Mouse (Mus musculus) MEL-GATA-1-ER (cell line): ENCODE results near the gene Atp11c.

Source experiments
- DNase-seq: peaks from one replicate; pipeline ENCODE4 v3.0.0-alpha.2; 2012; ENCODE audit warnings: low read depth; ENCODE audit errors: extremely low read depth

The Atp11c gene

DNA sequence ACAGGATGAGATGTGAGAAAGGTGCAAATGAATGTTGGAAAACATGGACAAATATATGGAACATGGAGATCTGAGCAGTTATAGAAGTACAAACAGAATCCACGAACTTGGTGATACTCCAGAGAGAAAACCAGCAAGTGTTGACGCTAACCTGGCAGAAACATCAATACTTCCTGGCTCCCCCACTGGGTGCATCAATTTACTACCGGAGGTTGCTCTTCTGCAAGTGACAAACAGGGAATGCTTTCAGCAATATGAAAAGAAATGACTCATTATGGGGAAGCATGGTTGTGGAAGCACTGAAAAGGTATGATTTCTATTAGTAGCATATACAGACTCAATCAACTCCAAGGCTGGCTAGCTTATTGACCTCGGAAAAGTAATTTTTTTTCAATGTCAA is 198.2 kb downstream of the Atp11c start:
- DNase-seq = no peak

- DNase-seq = peak; percentile 39
Measured at GRCm38 (mm10) chrX:60386852-60387251, 205.6 kb downstream of the Atp11c start.

GRCm38 (mm10) chrX:60381711-60382110 is 210.8 kb downstream of the Atp11c start:
- no peak for DNase-seq

- DNase-seq = no peak
Measured at GRCm38 (mm10) chrX:60380386-60380785, 212.1 kb downstream of the Atp11c start.

DNA sequence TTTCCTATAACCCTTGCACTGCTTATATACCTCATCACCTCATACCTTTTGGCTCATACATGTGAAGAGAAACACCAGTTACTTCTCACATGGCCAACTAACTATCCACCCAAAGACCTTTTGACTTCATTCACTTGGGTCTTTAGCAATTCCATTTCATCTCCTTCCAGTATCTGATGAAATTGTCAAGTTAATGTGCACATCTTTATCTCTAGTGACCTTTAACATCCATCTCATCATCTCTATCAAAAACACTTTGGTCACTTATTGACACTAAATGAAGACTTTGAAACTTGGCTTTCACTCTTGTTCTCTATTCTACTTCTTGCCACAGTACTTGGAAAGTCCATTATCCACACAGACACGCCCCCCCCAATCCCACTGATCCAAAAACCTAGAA is 243.8 kb downstream of the Atp11c start:
- no peak for DNase-seq

- DNase-seq = no peak
Measured at GRCm38 (mm10) chrX:60345447-60345846, 247.1 kb downstream of the Atp11c start.

GRCm38 (mm10) chrX:60344991-60345390 is 247.5 kb downstream of the Atp11c start:
- DNase-seq = no peak

DNA sequence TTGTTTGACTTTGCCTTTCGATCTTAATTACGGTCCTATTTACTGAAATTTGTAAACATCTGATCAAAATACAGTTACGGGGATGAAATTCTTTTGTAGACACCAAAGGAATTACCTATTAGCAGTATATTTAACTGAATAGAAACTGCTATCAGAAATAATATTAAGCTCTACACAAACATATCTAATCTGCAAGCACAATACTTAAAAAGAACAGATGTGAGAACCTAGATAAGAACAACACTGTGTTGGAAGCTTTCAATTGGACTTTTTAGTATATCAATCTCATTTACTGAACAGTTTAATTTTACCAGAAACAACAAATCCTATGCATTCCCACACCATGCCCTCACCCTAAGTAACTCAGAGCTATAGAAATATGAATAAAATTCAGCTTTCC is 262.8 kb downstream of the Atp11c start:
- no peak for DNase-seq

DNA sequence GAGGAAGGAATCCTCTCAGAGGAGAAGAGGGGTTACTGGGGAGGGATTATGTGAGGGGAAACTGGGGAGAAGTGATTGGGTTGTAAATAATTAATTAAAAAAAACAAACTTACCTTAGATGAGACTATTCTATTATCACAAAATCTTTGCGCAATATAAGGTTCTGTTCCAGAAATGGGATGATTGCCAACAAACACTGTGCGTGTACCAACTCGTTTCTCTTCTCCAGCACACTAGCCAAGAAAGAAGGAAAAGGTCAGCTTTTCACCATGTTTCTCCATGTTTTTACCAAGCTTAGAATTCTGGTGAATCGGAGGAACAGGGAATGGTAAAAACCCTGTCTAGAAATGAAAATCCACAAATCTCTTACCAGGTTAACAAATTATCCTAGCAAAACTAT is 271.2 kb downstream of the Atp11c start:
- no peak for DNase-seq

DNA sequence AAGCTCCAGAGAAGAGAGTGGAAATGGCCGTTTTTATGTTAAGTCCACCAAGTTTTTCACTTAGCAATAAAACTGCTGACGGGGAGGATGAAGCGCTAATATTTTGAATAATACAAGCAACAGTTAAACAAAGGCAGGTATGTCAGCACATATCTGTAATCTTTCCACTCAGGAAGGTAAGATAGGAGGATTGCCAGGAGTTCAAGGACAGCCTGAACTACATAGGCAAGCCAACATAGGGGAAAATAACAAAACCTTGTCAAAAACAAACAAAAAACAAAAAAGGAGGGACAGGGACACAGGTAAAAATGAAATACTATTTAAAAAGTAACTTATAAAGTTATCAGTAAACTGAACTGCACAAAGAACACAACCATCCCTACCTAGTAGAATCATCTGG is 274.8 kb downstream of the Atp11c start:
- no peak for DNase-seq

GRCm38 (mm10) chrX:60292335-60292734 is 300.2 kb downstream of the Atp11c start:
- DNase-seq = no peak

DNA sequence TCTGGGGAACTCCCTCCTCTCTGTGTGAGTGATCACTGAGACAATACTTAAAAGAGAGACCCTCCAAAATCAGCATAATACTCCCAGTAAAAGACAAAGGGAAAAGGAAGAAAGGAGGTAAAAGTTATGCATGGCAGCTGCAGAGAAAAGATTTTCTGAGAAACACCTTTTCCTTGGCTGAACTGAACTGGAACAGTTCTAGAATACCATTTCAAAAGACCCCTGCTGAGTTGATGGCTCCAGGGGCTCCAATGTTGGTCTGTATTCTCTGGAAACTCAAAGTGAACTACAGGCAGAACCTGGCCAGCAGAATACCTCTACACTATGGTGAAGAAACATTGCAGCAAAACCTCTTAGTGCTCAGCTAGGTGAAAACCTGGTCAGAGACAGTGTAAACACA is 337.2 kb downstream of the Atp11c start:
- no peak for DNase-seq

DNA sequence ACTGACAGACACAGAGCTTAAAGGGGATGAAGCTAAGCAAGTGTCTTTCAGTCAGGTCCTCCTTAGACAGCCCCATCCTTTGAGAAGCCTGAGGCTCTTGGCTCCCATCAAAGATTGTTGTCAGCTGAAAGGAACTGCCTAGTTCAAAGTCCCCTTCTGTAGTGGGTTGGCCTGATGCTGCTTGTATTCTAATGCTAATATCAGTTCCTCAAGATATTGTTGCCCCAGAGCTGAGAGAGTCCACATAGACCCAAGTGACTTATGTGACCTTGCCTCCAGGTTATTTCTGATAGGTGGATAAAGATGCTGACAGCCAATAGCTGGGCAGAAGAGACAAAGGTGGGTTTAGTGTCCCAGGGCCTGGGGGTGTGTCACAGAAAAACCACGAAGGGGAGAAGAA is 404.8 kb downstream of the Atp11c start:
- DNase-seq = no peak

GRCm38 (mm10) chrX:60182611-60183010 is 409.9 kb downstream of the Atp11c start:
- DNase-seq = no peak

DNA sequence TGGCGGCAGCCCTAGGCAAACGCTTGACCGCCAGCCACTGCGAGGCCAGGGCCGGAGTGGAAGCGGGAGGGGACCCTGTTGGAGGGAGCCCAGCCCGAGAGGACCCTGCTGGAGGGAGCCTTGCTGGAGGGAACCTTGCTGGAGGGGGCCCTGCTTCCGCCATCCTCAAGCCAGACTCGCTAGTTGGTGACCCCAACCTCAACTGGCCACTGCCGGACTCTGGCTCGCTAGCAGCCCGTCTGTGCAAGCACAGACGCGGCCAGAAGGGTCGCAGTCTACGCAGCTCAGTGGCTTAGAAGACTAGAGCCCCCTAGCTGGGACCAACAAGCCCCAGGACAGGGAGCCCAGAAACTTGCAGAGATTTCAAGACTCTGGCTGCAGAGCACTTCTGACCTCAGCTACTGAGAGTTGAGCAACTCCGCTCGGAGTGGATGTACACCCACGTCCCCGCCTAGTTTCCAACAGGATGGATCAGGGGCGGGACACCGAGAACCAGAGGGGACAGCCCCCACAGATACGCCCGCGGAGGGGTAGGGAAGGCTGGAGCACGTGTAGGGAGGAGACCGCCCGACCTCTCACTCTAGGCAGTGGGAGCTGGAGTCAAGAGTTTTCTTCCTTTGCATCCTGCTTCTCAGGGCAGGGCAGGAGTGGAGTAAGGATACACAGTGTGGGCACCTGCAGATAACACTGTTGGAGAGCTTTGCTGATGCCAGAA is 413.6 kb downstream of the Atp11c start, which contains the start of gene Mcf2:
Gene Mcf2, minus strand, starts transcription at position 346 of the 715 bp plus-strand sequence.
- DNase-seq = no peak

GRCm38 (mm10) chrX:60178025-60178743 is 414.3 kb downstream of the Atp11c start:
- DNase-seq = no peak
